Mouse (Mus musculus): ENCODE data around the gene Pigo. TPM values are rescaled to one million over a fixed set of nuclear protein-coding genes. Genes with fewer than 3 reads are reported as not detected.

The Pigo gene
- polyA plus RNA-seq, 1 experiment from 2014 or later: 21.4 TPM

DNA sequence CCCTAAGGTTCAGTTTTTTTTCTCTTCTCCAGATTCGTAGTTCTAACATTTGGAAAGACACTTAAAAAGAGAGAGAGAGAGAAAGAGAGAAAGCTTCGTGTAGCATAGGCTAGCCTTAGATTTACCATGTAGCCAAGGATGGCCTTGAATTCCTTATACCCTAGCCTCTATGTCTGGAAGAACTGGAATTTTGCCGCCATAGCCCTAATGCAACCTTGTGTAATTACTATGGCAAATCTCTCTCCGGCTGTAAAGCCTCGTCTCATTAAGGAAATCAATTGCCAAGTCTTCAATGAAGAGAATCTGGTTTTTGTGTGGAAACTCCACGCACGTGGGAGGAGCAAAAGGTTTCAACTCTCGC lies 32.8 kb upstream of the Pigo start:
- Histone ChIP-seq H3K4me2 (peak overlapping the region; percentile 90), H3K4me1 (ENCODE audit: insufficient read depth) (no peaks in the 10 kb centered on the region), H3K9me3 (ENCODE audit: low read depth, low read length) (no peaks in the 10 kb centered on the region), H3K4me3 (ENCODE audit: low read depth, low read length) (peak overlapping the region; percentile 66), H3K9ac (no peak overlapping the region), H3K27me3 (ENCODE audit: insufficient read depth, low read length) (peaks cover 10% of the 10 kb centered on the region), H3K27ac (ENCODE audit: low read depth) (no peak overlapping the region), H3K36me3 (ENCODE audit: insufficient read depth) (no peaks in the 10 kb centered on the region)
- WGBS: 23% methylated on average over 8 of the region's 8 CpGs
- DNase-seq: no peak
- TF ChIP-seq CTCF (IDR thresholded peaks at IDR 0.05; ENCODE audit: low read depth): no peak
- no peak; the same call in 1 of the 2 replicates for ATAC-seq (ENCODE audit: insufficient read depth)

DNA sequence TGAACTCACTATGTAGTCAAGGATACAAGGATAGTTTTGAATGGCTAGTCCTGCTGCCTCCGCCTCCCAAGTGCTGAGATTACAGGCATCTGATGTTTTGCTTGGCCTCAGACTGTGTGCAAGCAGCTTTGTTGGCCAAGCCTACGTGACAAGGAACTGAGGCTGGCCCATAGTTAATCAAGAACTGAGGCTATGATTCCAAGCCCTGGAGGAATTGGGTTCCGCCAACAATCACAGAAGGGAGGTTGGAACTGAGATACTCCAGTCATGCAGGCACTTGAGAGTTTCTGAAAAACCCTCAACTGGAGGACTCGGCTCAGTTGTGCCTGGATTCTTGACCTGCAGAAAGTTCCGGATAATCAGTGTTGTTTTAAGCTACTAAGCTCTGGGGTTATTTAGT lies 32.0 kb upstream of the Pigo start:
- Histone ChIP-seq H3K9ac (no peak overlapping the region), H3K27ac (ENCODE audit: low read depth) (no peak overlapping the region), H3K4me3 (ENCODE audit: low read depth, low read length) (no peak overlapping the region), H3K4me2 (no peak overlapping the region), H3K27me3 (ENCODE audit: insufficient read depth, low read length) (peaks cover 10% of the 10 kb centered on the region), H3K36me3 (ENCODE audit: insufficient read depth) (no peaks in the 10 kb centered on the region), H3K4me1 (ENCODE audit: insufficient read depth) (no peaks in the 10 kb centered on the region), H3K9me3 (ENCODE audit: low read depth, low read length) (no peaks in the 10 kb centered on the region)
- WGBS: 85% methylated on average over 5 of the region's 5 CpGs
- DNase-seq (no peak), ATAC-seq (ENCODE audit: insufficient read depth) (no peak)
- no peak for TF ChIP-seq CTCF (IDR thresholded peaks at IDR 0.05; ENCODE audit: low read depth)

DNA sequence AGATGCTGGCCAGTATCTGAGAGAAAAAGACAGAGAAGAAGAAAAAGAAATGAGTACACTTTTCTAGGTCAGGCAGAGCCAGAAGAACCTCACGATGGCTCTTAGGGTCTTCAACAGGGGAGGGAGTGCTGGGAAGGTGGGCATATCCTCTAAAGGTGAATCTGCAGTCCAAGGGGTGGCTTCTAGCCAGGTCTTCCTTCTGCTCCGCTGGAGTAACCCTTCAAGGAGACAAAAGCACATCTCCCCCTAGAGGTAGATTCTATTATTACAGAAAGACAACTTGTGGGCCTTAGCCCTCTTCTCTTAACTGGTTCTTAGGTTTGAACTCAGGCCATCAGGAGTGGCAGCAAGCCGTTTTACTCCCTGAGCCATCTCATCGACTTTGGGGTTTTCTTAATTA lies 27.0 kb upstream of the Pigo start:
- no peak overlapping the region for H3K4me2 ChIP-seq
- no peaks in the 10 kb centered on the region for H3K27me3 ChIP-seq (ENCODE audit: insufficient read depth, low read length)
- ATAC-seq (ENCODE audit: insufficient read depth) (no peak), DNase-seq (peak; percentile 87)
- no peaks in the 10 kb centered on the region for H3K9me3 ChIP-seq (ENCODE audit: low read depth, low read length)
- no peak overlapping the region for H3K4me3 ChIP-seq (ENCODE audit: low read depth, low read length)
- no peaks in the 10 kb centered on the region for H3K4me1 ChIP-seq (ENCODE audit: insufficient read depth)
- no peak overlapping the region for H3K9ac ChIP-seq
- no peak overlapping the region for H3K27ac ChIP-seq (ENCODE audit: low read depth)
- no peaks in the 10 kb centered on the region for H3K36me3 ChIP-seq (ENCODE audit: insufficient read depth)
- peak; percentile 71 for TF ChIP-seq CTCF (IDR thresholded peaks at IDR 0.05; ENCODE audit: low read depth)
- WGBS: 12% methylated on average over 4 of the region's 4 CpGs

DNA sequence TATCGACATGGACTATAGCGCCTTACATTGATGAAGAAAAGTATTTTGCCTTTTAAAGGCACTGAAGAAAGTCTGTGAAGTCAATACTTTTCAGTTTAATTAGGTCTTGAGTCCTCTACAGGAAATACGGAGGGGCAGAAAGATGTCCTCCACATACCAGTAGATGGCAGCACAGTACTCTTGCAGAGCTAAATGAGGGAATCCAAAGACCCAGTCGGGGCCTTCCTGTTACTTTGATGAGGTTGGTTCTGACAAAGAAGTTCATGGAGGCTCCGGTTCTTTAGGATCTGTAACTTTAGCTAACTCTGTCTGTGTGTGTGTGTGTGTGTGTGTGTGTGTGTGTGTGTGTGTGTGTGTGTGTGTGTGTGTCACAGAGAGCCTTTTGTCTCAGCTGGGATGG lies 21.6 kb upstream of the Pigo start:
- no peaks in the 10 kb centered on the region for H3K9me3 ChIP-seq (ENCODE audit: low read depth, low read length)
- H3K4me3 ChIP-seq (ENCODE audit: low read depth, low read length): no peak overlapping the region
- H3K36me3 ChIP-seq (ENCODE audit: insufficient read depth): no peaks in the 10 kb centered on the region
- ATAC-seq (ENCODE audit: insufficient read depth) (no peak), DNase-seq (peak; percentile 96)
- H3K27ac ChIP-seq (ENCODE audit: low read depth): no peak overlapping the region
- H3K4me1 ChIP-seq (ENCODE audit: insufficient read depth): peaks cover 6% of the 10 kb centered on the region; the same call in 1 of the 2 replicates
- TF ChIP-seq CTCF (IDR thresholded peaks at IDR 0.05; ENCODE audit: low read depth): peak; percentile 84
- no peaks in the 10 kb centered on the region for H3K27me3 ChIP-seq (ENCODE audit: insufficient read depth, low read length)
- 8% methylated on average over 5 of the region's 5 CpGs for WGBS
- H3K4me2 ChIP-seq: 0 out of 2 replicates have a peak overlapping the region, but pooled peaks have one; percentile 13
- H3K9ac ChIP-seq: 0 out of 2 replicates have a peak overlapping the region, but pooled peaks have one; percentile 25

DNA sequence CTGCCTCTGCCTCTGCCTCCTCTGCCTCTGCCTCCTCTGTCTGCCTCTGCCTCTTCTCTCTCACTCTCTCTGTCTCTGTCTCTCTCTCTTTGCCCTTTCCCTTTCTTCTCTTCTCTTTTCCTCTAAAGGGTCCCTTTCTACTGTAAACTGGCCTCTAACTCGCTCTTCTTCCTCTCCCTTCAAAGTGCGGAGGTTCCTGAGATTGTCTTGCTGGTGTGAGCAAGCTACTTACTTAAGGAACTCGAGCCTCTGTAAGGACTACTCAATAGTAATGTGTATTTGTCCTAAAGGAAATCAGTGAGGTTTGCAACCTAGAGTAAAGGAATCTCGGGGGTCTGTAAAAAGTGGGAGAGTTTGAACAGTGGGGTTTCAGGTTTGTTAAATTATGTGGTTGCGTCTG lies 21.0 kb upstream of the Pigo start:
- DNase-seq (no peak), ATAC-seq (ENCODE audit: insufficient read depth) (no peak)
- Histone ChIP-seq H3K9me3 (ENCODE audit: low read depth, low read length) (no peaks in the 10 kb centered on the region), H3K27me3 (ENCODE audit: insufficient read depth, low read length) (no peaks in the 10 kb centered on the region), H3K36me3 (ENCODE audit: insufficient read depth) (no peaks in the 10 kb centered on the region), H3K4me3 (ENCODE audit: low read depth, low read length) (no peak overlapping the region), H3K4me1 (ENCODE audit: insufficient read depth) (peaks cover 6% of the 10 kb centered on the region; the same call in 1 of the 2 replicates), H3K4me2 (peak overlapping the region; percentile 76; the same call in 1 of the 2 replicates), H3K9ac (no peak overlapping the region), H3K27ac (ENCODE audit: low read depth) (no peak overlapping the region)
- WGBS: 48% methylated on average over 5 of the region's 5 CpGs
- TF ChIP-seq CTCF (IDR thresholded peaks at IDR 0.05; ENCODE audit: low read depth): no peak

DNA sequence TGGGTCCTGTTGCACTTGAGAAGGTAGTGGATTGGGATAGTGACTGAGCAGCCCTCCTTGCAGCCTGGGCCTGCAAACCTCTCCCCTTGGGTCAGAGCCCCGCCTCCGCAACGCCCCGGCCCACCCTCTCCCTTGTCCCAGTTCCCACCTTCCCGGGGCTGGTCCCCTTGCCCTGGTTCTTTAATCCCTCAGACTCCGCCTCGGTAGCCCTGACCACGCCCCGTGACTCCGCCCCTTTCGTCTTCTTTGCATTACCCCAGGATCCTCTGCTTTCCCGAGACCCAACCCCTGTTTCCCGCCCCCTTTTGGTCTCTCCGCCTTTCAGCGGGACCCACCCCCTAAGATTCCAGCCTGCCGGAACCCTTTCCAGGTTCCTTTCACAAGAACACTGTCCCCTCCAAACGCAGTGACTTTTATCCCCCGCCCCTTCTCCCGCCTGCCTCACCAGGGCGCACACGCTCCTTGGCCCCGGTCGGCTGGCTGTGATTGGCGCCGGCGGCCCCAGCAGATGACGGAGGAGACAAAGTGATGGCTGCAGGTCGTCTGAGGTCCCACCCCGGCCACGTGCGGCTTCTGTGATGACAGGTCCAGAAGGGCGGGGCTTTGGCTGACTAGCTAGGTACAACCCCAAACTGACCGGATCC lies 20.2 kb upstream of the Pigo start, which contains the start of gene Fam214b:
Gene Fam214b, minus strand, starts transcription at position 562 of the 644 bp plus-strand sequence.
- no peaks in the 10 kb centered on the region for H3K27me3 ChIP-seq (ENCODE audit: insufficient read depth, low read length)
- DNase-seq (peak; percentile 99), ATAC-seq (ENCODE audit: insufficient read depth) (peak; percentile 93)
- no peak for TF ChIP-seq CTCF (IDR thresholded peaks at IDR 0.05; ENCODE audit: low read depth)
- peak within 1 kb of the TSS; percentile 48 for H3K9ac ChIP-seq
- no peaks in the 10 kb centered on the region for H3K9me3 ChIP-seq (ENCODE audit: low read depth, low read length)
- H3K4me1 ChIP-seq (ENCODE audit: insufficient read depth): peaks cover 6% of the 10 kb centered on the region; the same call in 1 of the 2 replicates
- H3K36me3 ChIP-seq (ENCODE audit: insufficient read depth): no peaks in the 10 kb centered on the region
- H3K4me3 ChIP-seq (ENCODE audit: low read depth, low read length): peak within 1 kb of the TSS; percentile 50
- WGBS: under 1% methylated on average over 33 of the region's 33 CpGs
- peak within 1 kb of the TSS; percentile 76 for H3K4me2 ChIP-seq
- H3K27ac ChIP-seq (ENCODE audit: low read depth): 0 out of 2 replicates have a peak within 1 kb of the TSS, but pooled peaks have one; percentile 65

DNA sequence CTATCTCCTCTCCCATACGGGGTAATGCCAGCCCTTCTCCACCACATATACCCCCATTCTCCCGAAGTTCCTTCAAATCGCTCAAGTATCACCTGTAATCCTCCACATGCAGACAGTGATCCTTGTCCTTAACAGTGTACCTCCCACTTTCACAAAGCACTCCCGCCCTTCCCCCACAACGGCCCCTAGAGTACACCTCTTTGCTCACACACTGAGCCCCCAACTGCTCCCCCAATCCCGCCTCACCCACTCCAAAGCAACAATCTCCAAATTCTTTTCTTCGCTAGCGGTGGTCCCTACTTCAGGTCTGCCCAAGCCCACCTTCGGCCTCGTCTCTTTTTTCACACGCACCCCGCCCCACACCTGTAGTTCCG lies 19.7 kb upstream of the Pigo start:
- Histone ChIP-seq H3K4me2 (peak overlapping the region; percentile 76), H3K4me3 (ENCODE audit: low read depth, low read length) (peak overlapping the region; percentile 50), H3K27me3 (ENCODE audit: insufficient read depth, low read length) (no peaks in the 10 kb centered on the region), H3K9ac (peak overlapping the region; percentile 47), H3K27ac (ENCODE audit: low read depth) (0 out of 2 replicates have a peak overlapping the region, but pooled peaks have one; percentile 65), H3K36me3 (ENCODE audit: insufficient read depth) (no peaks in the 10 kb centered on the region), H3K4me1 (ENCODE audit: insufficient read depth) (peaks cover 6% of the 10 kb centered on the region; the same call in 1 of the 2 replicates), H3K9me3 (ENCODE audit: low read depth, low read length) (no peaks in the 10 kb centered on the region)
- ATAC-seq (ENCODE audit: insufficient read depth) (peak; percentile 3; the same call in 1 of the 2 replicates), DNase-seq (no peak)
- WGBS: 5% methylated on average over 13 of the region's 13 CpGs
- no peak for TF ChIP-seq CTCF (IDR thresholded peaks at IDR 0.05; ENCODE audit: low read depth)
